Mouse (Mus musculus) mouse embryonic stem cell (cell line): ENCODE results near the gene Prss8.
"Not testable (repeated sequence)": the region's sequence is repeated elsewhere in the genome, so short reads cannot be mapped to it uniquely, and the experiment has no call there.

ENCODE experiments used
- in situ Hi-C, 2 experiments: fragments of 300-500 bp; cut with MboI; formaldehyde crosslinking; loops; 1 replicate in 1 of 2; 3 replicates in 1 of 2; pipeline ENCODE4 v1.14.3; 2019 to 2020; ENCODE audit warnings: low sequenced_read_pairs in 2 of 2, low pct_unique_long_range_greater_than_20kb in 1 of 2, mixed read lengths in 1 of 2; ENCODE audit not compliant: unreplicated experiment in 1 of 2

Gene Prss8

DNA sequence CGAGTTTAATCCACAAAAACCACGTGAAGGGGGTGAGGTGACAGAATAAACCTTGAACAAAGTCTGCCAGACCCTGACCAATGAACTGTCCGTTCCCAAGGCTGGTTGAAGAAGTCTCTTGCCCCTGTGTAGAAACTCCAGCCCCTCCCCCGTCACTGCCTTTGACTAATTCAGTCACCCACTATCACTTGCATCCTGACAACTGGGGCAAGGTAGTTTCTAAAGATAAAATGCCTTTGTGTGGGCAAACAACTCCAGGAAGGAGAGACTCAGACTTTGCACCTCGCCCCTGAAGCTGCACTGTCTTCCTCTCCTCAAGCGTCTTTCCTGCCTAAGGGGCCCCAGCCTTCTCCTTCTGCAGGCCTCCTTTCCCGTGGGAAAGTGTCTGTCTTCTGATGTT lies 29.9 kb downstream of the Prss8 start:
- in situ Hi-C loops: no loop called here

DNA sequence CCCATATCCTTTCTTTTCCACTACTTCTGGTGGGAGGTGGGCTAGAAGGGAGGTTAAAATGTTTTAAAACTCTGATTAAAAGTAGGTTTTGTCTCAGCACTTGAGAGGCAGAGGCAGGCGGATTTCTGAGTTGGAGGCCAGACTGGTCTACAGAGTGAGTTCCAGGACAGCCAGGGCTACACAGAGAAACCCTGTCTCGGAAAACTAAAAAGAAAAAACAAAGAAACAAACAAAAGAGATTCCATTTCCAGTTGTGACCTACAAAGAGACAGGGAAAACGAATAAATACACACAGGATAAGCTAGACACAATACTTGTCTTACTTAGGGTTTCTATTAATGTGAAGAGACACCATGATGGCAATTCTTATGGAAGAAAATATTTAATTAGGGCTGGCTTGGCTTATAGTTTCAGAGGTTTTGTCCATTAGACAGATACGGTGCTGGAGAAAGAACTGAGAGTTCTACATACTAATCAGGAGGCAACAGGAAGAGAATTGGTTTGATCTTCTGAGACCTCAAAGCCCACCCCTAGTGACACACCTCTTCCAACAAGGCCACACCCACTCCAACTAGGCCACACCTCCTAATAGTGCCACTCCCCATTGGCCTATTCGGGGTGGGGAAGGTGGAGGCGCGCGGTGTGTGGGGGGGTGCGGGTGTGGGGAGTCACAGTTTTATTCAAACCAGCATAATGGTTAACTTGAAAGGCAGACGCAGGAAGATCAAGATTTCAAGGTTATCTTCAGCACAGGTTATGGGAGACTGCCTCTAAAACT lies 31.5 kb downstream of the Prss8 start:
- in situ Hi-C loops: no loop called here

DNA sequence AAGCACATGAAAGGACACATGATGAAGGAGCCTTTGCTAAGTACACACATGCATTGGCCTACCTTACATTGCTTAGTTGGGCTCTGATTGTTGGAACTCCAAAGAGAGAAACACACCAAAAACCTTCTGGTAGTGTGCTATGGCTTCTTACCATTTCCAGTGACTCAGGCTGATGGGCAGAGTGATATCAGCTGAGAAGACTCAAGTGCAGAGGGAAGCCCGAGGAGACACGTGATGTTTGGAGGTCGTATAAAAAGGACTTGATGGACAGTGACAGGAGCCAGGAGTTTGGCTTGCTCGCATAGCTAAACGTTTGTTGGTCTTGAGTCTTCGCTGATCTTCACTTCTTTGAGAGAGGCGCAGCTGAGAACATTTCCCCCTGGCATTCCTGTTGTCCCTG lies 32.4 kb downstream of the Prss8 start:
- in situ Hi-C loops: no loop called here

DNA sequence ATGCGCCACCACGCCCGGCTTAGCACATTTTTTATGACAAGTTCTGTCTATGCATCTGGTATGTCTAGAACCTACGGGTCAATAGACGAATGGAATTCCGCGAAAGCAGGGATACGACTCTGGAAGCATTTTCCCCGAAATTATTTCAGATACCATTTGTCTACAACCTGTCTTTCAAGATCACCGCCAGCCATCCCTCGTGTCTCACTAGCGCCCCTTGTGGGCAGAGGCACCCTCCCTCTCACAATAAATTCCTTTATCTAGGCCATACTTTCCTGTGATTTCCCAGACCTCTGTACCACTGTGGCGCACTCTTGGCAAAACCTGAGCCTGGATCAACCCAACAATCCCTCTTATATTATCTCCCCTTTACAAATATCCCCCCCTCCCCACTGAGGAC lies 33.5 kb downstream of the Prss8 start:
- in situ Hi-C loops: no loop called here

DNA sequence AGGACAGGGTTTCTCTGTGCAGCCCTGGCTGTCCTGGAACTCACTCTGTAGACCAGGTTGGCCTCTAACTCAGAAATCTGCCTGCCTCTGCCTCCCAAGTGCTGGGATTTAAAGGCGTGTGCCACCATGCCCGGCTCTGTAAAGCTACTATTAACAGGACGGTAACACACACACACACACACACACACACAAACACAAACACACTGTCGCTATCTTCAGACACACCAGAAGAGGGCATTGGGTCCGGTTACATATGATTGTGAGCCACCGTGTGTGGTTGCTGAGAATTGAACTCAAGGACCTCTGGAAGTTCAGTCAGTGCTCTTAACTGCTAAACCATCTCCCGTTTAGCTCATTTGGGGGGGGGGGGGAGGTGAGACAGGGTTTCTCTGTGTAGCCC lies 34.0 kb downstream of the Prss8 start:
- in situ Hi-C loops: not testable (repeated sequence)

DNA sequence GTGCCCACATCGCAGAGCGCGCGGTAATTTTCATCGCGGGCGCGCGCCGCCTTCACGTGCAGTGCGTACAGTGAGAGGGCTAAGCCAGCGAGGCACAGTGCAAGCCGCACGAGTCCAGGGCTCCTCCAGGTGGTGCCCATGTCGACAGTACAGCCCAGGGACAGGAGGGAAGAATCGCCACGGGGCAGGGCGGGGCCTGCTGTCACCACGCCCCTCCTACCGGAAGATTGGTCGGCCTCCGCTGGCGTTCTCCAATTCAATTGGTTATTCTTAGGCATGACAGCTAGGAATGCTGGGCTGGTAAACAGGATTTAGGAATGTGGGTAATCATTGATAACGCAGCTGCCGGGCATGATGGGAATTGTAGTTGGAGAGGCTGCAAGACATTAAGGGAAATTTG lies 34.5 kb downstream of the Prss8 start, which contains the start of the genes Gm21974 and Vkorc1:
TSS of gene Gm21974 (minus strand) at position 13 of the 400 bp plus-strand sequence.
TSS of gene Vkorc1 (minus strand) at position 176 of the 400 bp plus-strand sequence.
- in situ Hi-C loops: no loop called here

DNA sequence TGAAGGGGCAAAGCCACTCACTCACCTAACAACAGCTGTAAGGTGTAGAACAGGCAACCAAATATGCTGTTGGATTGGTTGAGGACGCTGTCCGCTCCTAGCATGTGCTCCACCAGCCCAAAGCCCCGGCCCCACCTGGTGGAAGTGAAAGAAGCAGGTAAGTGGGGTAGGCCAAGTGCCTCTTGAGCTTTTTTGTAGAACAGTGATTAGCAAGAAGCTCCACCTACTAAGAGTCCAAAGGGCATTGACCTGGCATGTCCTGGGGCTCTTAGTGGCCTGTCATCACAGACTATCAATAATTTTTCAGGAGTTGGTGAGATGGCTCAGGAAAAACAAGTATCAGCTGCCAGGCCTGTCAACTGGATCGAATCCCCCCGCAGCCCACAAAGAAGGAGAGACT lies 35.4 kb downstream of the Prss8 start:
- in situ Hi-C loops: no loop called here

DNA sequence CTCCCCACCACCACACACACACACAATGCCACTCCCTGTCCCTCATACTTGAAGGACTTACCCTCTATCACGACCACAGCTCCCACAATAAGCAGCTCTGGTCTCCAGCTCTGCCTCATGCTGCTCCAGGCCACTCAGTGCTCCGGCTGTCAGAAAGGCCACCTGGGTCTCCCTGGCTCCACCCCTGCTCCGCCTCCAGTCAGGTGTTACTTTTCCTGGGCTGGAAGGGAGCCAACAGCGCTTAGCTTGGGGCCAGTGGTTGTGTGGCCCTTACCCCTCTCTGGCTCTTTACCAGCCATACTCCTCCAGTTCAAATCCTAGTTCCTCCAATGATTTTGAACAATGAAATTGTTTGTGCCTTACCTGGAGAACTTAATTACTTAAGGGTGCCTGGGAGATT lies 39.1 kb downstream of the Prss8 start, which contains the start of gene Prss53:
TSS of gene Prss53 (minus strand) at position 173 of the 400 bp plus-strand sequence.
- in situ Hi-C loops: no loop called here

DNA sequence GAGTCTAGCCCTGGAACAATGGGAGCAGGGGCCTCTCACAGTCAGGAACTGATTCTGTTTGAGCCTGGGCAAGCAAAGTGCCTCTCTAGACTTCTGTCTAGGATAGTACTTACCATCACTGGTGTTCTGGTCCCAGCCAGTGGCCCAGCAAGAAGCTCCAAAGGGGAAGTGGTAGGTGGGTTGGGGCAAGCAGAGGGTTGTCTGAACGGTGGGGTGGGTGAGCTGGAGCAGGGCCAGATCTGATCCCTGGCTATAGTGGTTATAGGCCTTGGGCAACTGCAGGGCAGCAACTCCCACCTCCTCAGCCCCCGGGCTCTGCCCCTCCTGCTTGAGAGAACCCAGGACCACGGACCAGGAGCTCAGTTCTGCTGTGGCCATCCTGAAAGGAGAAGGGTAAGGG lies 41.1 kb downstream of the Prss8 start:
- in situ Hi-C loops: no loop called here

DNA sequence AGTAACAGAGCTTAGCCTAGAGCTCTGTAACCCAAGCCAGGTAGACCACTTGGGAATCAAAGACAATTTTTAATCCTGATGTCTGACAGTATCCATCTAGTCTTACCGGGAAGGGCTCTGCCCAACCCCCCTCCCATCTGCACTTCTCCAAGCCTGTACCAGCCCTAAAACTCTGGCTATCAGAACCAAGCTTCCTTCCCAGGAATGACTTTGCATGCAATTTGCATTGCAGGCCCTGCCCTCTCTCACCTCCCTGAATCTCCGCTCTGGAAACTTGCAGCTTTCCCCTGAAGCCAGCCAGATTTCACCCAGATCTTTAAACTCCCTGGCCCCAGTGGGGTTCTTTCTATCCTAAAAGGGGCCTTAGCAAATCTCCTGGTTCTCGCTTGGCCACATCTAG lies 42.1 kb downstream of the Prss8 start:
- in situ Hi-C loops: no loop called here

DNA sequence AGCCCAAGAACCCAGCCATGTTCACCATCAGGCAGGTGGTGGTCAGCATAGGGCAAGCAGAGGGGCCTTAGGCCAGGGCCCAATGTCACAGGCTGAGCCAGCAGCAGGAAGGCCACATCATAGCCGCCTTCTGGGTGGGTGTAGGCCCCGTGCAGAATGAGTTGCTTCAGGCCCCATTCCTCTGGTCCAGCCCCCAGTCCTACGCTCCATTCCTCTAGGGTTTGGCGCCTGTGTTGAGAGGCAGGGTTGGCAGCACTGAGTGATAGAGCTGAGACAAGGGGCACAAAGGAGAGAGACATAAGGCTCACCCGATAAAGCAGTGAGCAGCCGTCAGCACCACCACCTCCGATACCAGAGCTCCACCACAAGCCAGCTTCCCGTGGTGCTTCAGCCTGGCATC lies 42.7 kb downstream of the Prss8 start:
- in situ Hi-C loops: no loop called here

DNA sequence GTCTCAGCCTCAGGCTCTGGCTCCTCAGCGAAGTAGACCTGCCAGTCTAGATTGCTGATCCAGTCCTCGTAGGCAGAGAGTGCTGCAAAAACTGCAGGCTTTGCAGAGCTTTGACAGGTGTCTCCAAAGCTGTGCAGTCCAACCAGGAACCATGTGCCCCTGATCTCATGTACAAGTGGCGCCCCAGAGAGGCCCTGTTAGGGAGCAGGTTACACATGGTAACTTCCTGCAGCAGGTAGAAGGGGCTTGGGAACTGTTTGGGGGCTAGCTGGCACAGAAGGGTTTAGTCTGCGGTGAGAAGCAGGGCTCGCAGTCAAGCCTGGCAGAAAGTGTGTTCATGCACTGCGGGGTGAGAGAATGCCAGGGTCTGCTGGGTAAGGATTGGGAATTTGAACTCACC lies 43.4 kb downstream of the Prss8 start:
- in situ Hi-C loops: no loop called here

DNA sequence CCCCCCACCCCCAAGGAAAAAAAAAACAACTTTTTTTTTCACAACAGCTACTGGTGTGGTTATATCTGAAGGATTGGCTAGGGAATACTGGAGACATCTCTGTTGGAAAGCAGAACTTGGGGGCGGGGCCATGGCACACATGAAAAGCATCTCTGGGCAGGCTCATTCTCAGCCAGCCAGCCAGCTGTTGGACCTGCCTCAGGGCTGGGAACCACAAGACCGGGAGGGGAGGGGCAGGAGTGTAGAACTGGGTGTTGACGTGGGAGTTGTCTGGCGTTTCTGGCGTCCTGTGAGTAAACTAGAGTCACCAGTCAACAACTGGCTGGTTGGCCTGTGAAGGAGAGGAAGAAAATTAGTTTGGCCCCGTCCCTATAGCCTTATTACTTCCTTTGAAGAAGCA lies 44.0 kb downstream of the Prss8 start:
- in situ Hi-C loops: no loop called here

DNA sequence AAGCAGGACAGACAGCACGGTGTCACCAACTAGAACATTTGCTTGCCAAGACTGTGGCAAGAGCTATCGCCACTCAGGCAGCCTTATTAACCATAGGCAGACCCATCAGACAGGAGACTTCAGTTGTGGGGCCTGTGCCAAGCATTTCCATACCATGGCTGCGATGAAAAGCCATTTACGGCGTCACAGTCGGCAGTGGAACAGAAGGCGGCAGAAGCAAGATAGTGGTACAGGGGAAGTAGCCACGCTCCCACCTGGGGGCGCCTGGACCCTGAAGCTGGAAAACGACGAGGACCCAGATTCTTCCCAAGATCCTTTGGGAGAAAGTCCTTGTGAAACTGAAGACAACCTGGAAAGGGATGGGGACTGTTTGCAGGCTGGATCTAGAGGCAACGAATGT lies 49.5 kb downstream of the Prss8 start:
- in situ Hi-C loops: no loop called here

DNA sequence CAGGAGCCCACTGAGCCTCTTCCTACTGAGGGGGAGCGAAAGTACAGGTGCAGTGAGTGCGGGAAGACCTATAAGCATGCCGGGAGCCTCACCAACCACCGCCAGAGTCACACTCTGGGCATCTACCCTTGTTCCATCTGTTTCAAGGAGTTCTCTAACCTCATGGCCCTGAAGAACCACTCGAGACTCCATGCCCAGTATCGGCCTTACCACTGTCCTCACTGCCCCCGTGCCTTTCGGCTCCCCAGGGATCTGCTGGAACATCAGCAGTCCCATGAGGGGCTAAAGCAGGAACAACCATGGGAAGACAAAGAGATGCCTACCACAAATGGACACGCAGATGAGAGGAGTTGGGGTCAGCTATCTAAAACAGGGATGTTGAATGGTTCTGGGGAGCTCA lies 50.6 kb downstream of the Prss8 start:
- in situ Hi-C loops: no loop called here

DNA sequence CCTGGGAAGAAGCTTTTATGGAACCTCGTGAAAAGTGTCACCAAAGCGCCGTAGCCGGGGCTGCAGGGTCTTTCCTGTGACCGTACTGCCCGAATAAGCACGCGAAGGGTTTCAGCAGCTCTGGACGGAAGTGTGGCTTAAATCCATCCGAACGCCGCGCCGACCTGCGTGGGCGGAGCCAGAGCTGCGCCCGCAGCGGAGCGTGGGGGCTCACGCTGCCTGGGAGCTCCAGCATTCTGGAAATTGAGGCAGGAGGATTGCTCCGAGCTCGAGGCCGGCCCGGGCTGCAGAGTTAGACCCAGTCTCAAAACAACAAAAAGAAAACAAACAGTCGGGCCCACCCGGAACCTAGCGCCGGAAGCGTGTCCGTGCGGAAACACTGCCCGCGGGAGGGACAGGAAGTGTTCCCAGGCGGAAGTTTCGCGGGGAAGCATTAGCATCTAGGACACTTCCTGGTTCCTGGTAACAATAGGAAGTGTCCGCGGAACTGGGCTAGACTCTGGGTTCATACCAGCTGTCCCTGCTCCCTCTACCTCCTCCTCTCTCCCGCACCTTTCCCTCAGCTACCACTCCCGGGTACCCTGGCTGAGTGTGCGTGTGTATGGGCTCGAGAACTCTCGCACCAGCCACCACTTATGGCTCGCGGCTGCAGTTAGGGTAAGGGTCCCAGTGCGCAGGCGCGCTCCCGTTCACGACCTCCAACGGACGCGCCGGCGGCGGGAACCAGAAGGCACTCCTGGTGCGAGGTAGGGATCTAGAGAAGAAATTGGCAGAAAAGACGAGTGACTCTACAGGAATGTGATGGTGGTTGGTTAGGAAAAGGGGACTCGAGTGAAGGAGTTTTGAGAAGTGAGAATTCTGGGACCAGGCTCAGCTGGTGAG lies 53.2 kb downstream of the Prss8 start, which contains the start of gene Zfp668:
TSS of gene Zfp668 (minus strand) at position 362 of the 882 bp plus-strand sequence.
- in situ Hi-C loops: no loop called here

DNA sequence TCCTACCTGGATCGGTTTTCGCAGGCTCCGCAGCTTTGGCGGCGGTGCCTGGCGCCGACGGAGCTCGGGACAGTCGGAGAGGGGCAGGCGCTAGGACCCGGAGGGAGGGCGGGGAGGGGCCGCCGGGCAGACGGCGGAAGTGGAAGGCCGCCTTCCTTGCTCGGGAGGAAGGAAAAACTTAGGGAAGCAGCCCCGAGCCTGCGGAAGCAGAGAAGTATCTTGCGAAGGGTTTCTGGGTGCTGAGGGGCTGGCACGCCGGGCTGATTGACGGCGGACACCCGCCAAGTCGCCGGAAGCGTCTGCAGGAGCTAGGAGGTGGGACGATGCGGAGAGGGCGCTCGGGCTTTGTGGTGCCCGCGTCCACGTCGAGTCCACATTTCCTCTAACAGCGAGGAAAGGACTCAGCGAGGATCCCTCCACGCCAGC lies 53.9 kb downstream of the Prss8 start, which contains the start of gene Zfp646:
TSS of gene Zfp646 (plus strand) at position 181 of the 426 bp plus-strand sequence.
- in situ Hi-C loops: no loop called here
